Mouse (Mus musculus): ENCODE data around the gene Eaf1. TPM values are rescaled to one million over a fixed set of nuclear protein-coding genes. Genes with fewer than 3 reads are reported as not detected.

Eaf1 gene
- polyA plus RNA-seq, 1 experiment from 2014 or later = 11.4 TPM

- Histone ChIP-seq H3K4me2 (ENCODE audit: low read depth, low read length) (no peak overlapping the region), H3K36me3 (replicated peaks; ENCODE audit: insufficient read depth, low read length) (no peaks in the 10 kb centered on the region), H3K9me3 (ENCODE audit: low read length) (no peaks in the 10 kb centered on the region), H3K27ac (ENCODE audit: low read depth) (no peak overlapping the region), H3K4me1 (ENCODE audit: insufficient read depth) (no peaks in the 10 kb centered on the region), H3K9ac (replicated peaks) (no peak overlapping the region), H3K27me3 (ENCODE audit: insufficient read depth, low read length) (no peaks in the 10 kb centered on the region), H3K4me3 (ENCODE audit: low read depth, low read length) (no peak overlapping the region)
- WGBS (ENCODE audit: insufficient replicate concordance) = 77% methylated on average over 11 of the region's 11 CpGs
- no peak for TF ChIP-seq CTCF (IDR thresholded peaks at IDR 0.05; ENCODE audit: low read depth)
- no peak for TF ChIP-seq EP300 (IDR thresholded peaks at IDR 0.05; ENCODE audit: low read depth)
- DNase-seq (no peak), ATAC-seq (no peak)
These were observed 49.8 kb downstream of the Eaf1 start for GRCm38 (mm10) chr14:31543885-31544442.

- Histone ChIP-seq H3K27me3 (ENCODE audit: insufficient read depth, low read length) (no peaks in the 10 kb centered on the region), H3K4me3 (ENCODE audit: low read depth, low read length) (no peak overlapping the region), H3K4me1 (ENCODE audit: insufficient read depth) (no peaks in the 10 kb centered on the region; the same call in 1 of the 2 replicates), H3K27ac (ENCODE audit: low read depth) (no peak overlapping the region), H3K4me2 (ENCODE audit: low read depth, low read length) (no peak overlapping the region), H3K36me3 (replicated peaks; ENCODE audit: insufficient read depth, low read length) (no peaks in the 10 kb centered on the region), H3K9ac (replicated peaks) (no peak overlapping the region), H3K9me3 (ENCODE audit: low read length) (no peaks in the 10 kb centered on the region)
- no peak for DNase-seq
- WGBS (ENCODE audit: insufficient replicate concordance) = 84% methylated on average over 7 of the region's 7 CpGs
- no peak for ATAC-seq
- TF ChIP-seq EP300 (IDR thresholded peaks at IDR 0.05; ENCODE audit: low read depth) (no peak), CTCF (IDR thresholded peaks at IDR 0.05; ENCODE audit: low read depth) (no peak)
These were observed 60.8 kb downstream of the Eaf1 start for GRCm38 (mm10) chr14:31555021-31555420.

GRCm38 (mm10) chr14:31555963-31556434 lies 61.8 kb downstream of the Eaf1 start:
- no peak overlapping the region for H3K4me3 ChIP-seq (ENCODE audit: low read depth, low read length)
- no peak overlapping the region for H3K4me2 ChIP-seq (ENCODE audit: low read depth, low read length)
- no peaks in the 10 kb centered on the region for H3K36me3 ChIP-seq (replicated peaks; ENCODE audit: insufficient read depth, low read length)
- 55% methylated on average over 14 of the region's 14 CpGs for WGBS (ENCODE audit: insufficient replicate concordance)
- TF ChIP-seq EP300 (IDR thresholded peaks at IDR 0.05; ENCODE audit: low read depth) (no peak), CTCF (IDR thresholded peaks at IDR 0.05; ENCODE audit: low read depth) (no peak)
- no peaks in the 10 kb centered on the region for H3K9me3 ChIP-seq (ENCODE audit: low read length)
- ATAC-seq (peak; percentile 36), DNase-seq (no peak)
- H3K9ac ChIP-seq (replicated peaks) = no peak overlapping the region
- no peaks in the 10 kb centered on the region for H3K27me3 ChIP-seq (ENCODE audit: insufficient read depth, low read length)
- H3K27ac ChIP-seq (ENCODE audit: low read depth) = peak overlapping the region; percentile 8; the same call in 1 of the 2 replicates
- H3K4me1 ChIP-seq (ENCODE audit: insufficient read depth) = peaks cover under 1% of the 10 kb centered on the region

GRCm38 (mm10) chr14:31556526-31557260 lies 62.5 kb downstream of the Eaf1 start:
- no peak for TF ChIP-seq EP300 (IDR thresholded peaks at IDR 0.05; ENCODE audit: low read depth)
- no peak for TF ChIP-seq CTCF (IDR thresholded peaks at IDR 0.05; ENCODE audit: low read depth)
- Histone ChIP-seq H3K9me3 (ENCODE audit: low read length) (no peaks in the 10 kb centered on the region), H3K4me1 (ENCODE audit: insufficient read depth) (peaks cover 3% of the 10 kb centered on the region), H3K4me2 (ENCODE audit: low read depth, low read length) (no peak overlapping the region), H3K27ac (ENCODE audit: low read depth) (no peak overlapping the region), H3K27me3 (ENCODE audit: insufficient read depth, low read length) (no peaks in the 10 kb centered on the region), H3K9ac (replicated peaks) (no peak overlapping the region), H3K36me3 (replicated peaks; ENCODE audit: insufficient read depth, low read length) (no peaks in the 10 kb centered on the region), H3K4me3 (ENCODE audit: low read depth, low read length) (no peak overlapping the region)
- 73% methylated on average over 9 of the region's 9 CpGs for WGBS (ENCODE audit: insufficient replicate concordance)
- DNase-seq = no peak
- ATAC-seq = no peak

- no peak for ATAC-seq
- no peak for DNase-seq
- Histone ChIP-seq H3K4me2 (ENCODE audit: low read depth, low read length) (no peak overlapping the region), H3K4me1 (ENCODE audit: insufficient read depth) (peaks cover 3% of the 10 kb centered on the region), H3K4me3 (ENCODE audit: low read depth, low read length) (no peak overlapping the region), H3K27me3 (ENCODE audit: insufficient read depth, low read length) (no peaks in the 10 kb centered on the region), H3K36me3 (replicated peaks; ENCODE audit: insufficient read depth, low read length) (no peaks in the 10 kb centered on the region), H3K27ac (ENCODE audit: low read depth) (no peak overlapping the region), H3K9ac (replicated peaks) (no peak overlapping the region), H3K9me3 (ENCODE audit: low read length) (no peaks in the 10 kb centered on the region)
- WGBS (ENCODE audit: insufficient replicate concordance) = 82% methylated on average over 8 of the region's 8 CpGs
- no peak for TF ChIP-seq EP300 (IDR thresholded peaks at IDR 0.05; ENCODE audit: low read depth)
- no peak for TF ChIP-seq CTCF (IDR thresholded peaks at IDR 0.05; ENCODE audit: low read depth)
These were observed 63.1 kb downstream of the Eaf1 start for GRCm38 (mm10) chr14:31557273-31557672.

- Histone ChIP-seq H3K27me3 (ENCODE audit: insufficient read depth, low read length) (no peaks in the 10 kb centered on the region), H3K4me2 (ENCODE audit: low read depth, low read length) (no peak overlapping the region), H3K4me1 (ENCODE audit: insufficient read depth) (peaks cover 3% of the 10 kb centered on the region), H3K9ac (replicated peaks) (no peak overlapping the region), H3K27ac (ENCODE audit: low read depth) (no peak overlapping the region), H3K36me3 (replicated peaks; ENCODE audit: insufficient read depth, low read length) (no peaks in the 10 kb centered on the region), H3K9me3 (ENCODE audit: low read length) (no peaks in the 10 kb centered on the region), H3K4me3 (ENCODE audit: low read depth, low read length) (no peak overlapping the region)
- ATAC-seq = no peak
- TF ChIP-seq EP300 (IDR thresholded peaks at IDR 0.05; ENCODE audit: low read depth) (no peak), CTCF (IDR thresholded peaks at IDR 0.05; ENCODE audit: low read depth) (no peak)
- DNase-seq = no peak
- WGBS (ENCODE audit: insufficient replicate concordance) = 87% methylated on average over 9 of the region's 9 CpGs
These were observed 63.6 kb downstream of the Eaf1 start for GRCm38 (mm10) chr14:31557784-31558183.

Measured in liver, postnatal 0 days (tissue).